Mouse (Mus musculus): Measurements from ENCODE around the gene Psmd12.
A peak's percentile ranks its signal among the peaks of the same experiment; 100 is the strongest.
"Not testable (repeated sequence)": the region's sequence is repeated elsewhere in the genome, so short reads cannot be mapped to it uniquely, and the experiment has no call there.

Gene Psmd12

GRCm38 (mm10) chr11:107462478-107462877 is 16.8 kb upstream of the Psmd12 start:
- peak in 1 of 2 experiments; percentile 35 for DNase-seq

- DNase-seq: peak; percentile 29 to 62
Measured at GRCm38 (mm10) chr11:107463251-107463681, 16.0 kb upstream of the Psmd12 start.

GRCm38 (mm10) chr11:107464141-107464540 is 15.1 kb upstream of the Psmd12 start:
- DNase-seq: peak in 1 of 2 experiments; percentile 28

GRCm38 (mm10) chr11:107465041-107465440 is 14.2 kb upstream of the Psmd12 start:
- DNase-seq: no peak

GRCm38 (mm10) chr11:107465969-107466368 is 13.3 kb upstream of the Psmd12 start:
- DNase-seq: no peak

- DNase-seq: peak in 1 of 2 experiments; percentile 23
Measured at GRCm38 (mm10) chr11:107466611-107467391, 12.5 kb upstream of the Psmd12 start.

- DNase-seq: peak; percentile 7 to 19
Measured at GRCm38 (mm10) chr11:107468252-107469030, 10.8 kb upstream of the Psmd12 start.

- DNase-seq: peak; percentile 85 to 91
Measured at GRCm38 (mm10) chr11:107469031-107469522, 10.2 kb upstream of the Psmd12 start.

- peak; percentile 73 to 82 for DNase-seq
Measured at GRCm38 (mm10) chr11:107469523-107470371, 9.5 kb upstream of the Psmd12 start.

GRCm38 (mm10) chr11:107470521-107471041 is 8.7 kb upstream of the Psmd12 start, which contains the start of gene Pitpnc1:
Gene Pitpnc1 (minus strand): TSS chr11:107470699.
- peak; percentile 88 to 93 for DNase-seq

- DNase-seq: peak in 1 of 2 experiments; percentile 19
Measured at GRCm38 (mm10) chr11:107471071-107471720, 8.1 kb upstream of the Psmd12 start.

- DNase-seq: no peak
Measured at GRCm38 (mm10) chr11:107472304-107472703, 7.0 kb upstream of the Psmd12 start.

GRCm38 (mm10) chr11:107473137-107473820 is 6.0 kb upstream of the Psmd12 start:
- peak; percentile 38 to 62 for DNase-seq

- no peak for DNase-seq
Measured at GRCm38 (mm10) chr11:107479862-107480203, 549 bp downstream of the Psmd12 start.

- no peak for DNase-seq
Measured at GRCm38 (mm10) chr11:107484341-107484740, 5.1 kb downstream of the Psmd12 start.

GRCm38 (mm10) chr11:107502801-107503200 is 23.5 kb downstream of the Psmd12 start:
- no peak for DNase-seq

GRCm38 (mm10) chr11:107504364-107504763 is 25.1 kb downstream of the Psmd12 start:
- DNase-seq: not testable (repeated sequence)

GRCm38 (mm10) chr11:107506260-107506659 is 27.0 kb downstream of the Psmd12 start:
- DNase-seq: peak; percentile 39 to 53

GRCm38 (mm10) chr11:107509631-107510338 is 30.5 kb downstream of the Psmd12 start:
- peak in 1 of 2 experiments; percentile 35 for DNase-seq
